Mouse (Mus musculus) myocyte (in vitro differentiated cells): Measurements from ENCODE around the gene Lrrc15. TPM values are rescaled to one million over a fixed set of nuclear protein-coding genes. Genes with fewer than 3 reads are reported as not detected.
A peak's percentile ranks its signal among the peaks of the same experiment; 100 is the strongest.

Experiments used
- H3K27me3 ChIP-seq: one replicate; pipeline ENCODE4 v1.6.1; 2011; ENCODE audit not compliant: control insufficient read depth, insufficient read depth, insufficient read length
- H3K36me3 ChIP-seq: one replicate; pipeline ENCODE4 v1.6.1; 2011; ENCODE audit not compliant: control insufficient read depth, insufficient read depth
- H3K4me2 ChIP-seq: one replicate; pipeline ENCODE4 v1.6.1; 2011; ENCODE audit warnings: low read depth, control low read depth
- H3K4me3 ChIP-seq: one replicate; pipeline ENCODE4 v1.5.1; 2011; ENCODE audit warnings: mild to moderate bottlenecking, control low read depth, moderate library complexity
- H3K79me2 ChIP-seq: one replicate; pipeline ENCODE4 v1.6.1; 2011; ENCODE audit not compliant: control insufficient read depth, insufficient read depth
- H3ac ChIP-seq: one replicate; pipeline ENCODE4 v1.6.1; 2011; ENCODE audit not compliant: control insufficient read depth, insufficient read length
- CEBPB ChIP-seq: IDR thresholded peaks from 2 replicates; pipeline ENCODE4 v1.6.1; 2011; ENCODE audit warnings: mild to moderate bottlenecking, moderate library complexity; ENCODE audit not compliant: poor library complexity, insufficient read depth, severe bottlenecking
- E2F4 ChIP-seq: IDR thresholded peaks from one replicate; pipeline ENCODE4 v1.6.1; 2011; ENCODE audit warnings: mild to moderate bottlenecking, control low read depth, moderate library complexity; ENCODE audit not compliant: insufficient read depth
- MAX ChIP-seq: IDR thresholded peaks from one replicate; pipeline ENCODE4 v1.6.1; 2011; ENCODE audit warnings: low read depth, mild to moderate bottlenecking, control low read depth
- MYOD1 ChIP-seq, 3 experiments: IDR thresholded peaks; one replicate each; pipeline ENCODE4 v1.6.1; 2011; ENCODE audit warnings: control low read depth in 2 of 3, low read depth in 2 of 3, mild to moderate bottlenecking in 2 of 3, moderate library complexity in 1 of 3; ENCODE audit not compliant: insufficient read length in 2 of 3, control insufficient read depth in 1 of 3
- MYOG ChIP-seq, 3 experiments: IDR thresholded peaks; one replicate each; pipeline ENCODE4 v1.6.1; 2011; ENCODE audit warnings: control low read depth in 2 of 3, low read depth in 2 of 3, mild to moderate bottlenecking in 2 of 3; ENCODE audit not compliant: insufficient read length in 2 of 3, control insufficient read depth in 1 of 3, insufficient read depth in 1 of 3
- POLR2A ChIP-seq: IDR thresholded peaks from one replicate; pipeline ENCODE4 v1.6.1; 2011; ENCODE audit warnings: low read depth, mild to moderate bottlenecking, control low read depth, moderate library complexity; ENCODE audit not compliant: insufficient read length
- POLR2AphosphoS2 ChIP-seq: IDR thresholded peaks from one replicate; pipeline ENCODE4 v1.6.1; 2011; ENCODE audit warnings: low read depth, control low read depth; ENCODE audit not compliant: insufficient read length
- REST ChIP-seq: IDR thresholded peaks from one replicate; pipeline ENCODE4 v1.6.1; 2011; ENCODE audit warnings: mild to moderate bottlenecking, control low read depth, moderate library complexity; ENCODE audit not compliant: insufficient read depth, insufficient read length
- SRF ChIP-seq: IDR thresholded peaks from one replicate; pipeline ENCODE4 v1.6.1; 2011; ENCODE audit warnings: low read depth; ENCODE audit not compliant: control insufficient read depth, insufficient read length
- TCF12 ChIP-seq: IDR thresholded peaks from one replicate; pipeline ENCODE4 v1.6.1; 2011; ENCODE audit warnings: mild to moderate bottlenecking, control low read depth; ENCODE audit not compliant: poor library complexity, insufficient read depth, severe bottlenecking
- TCF3 ChIP-seq: IDR thresholded peaks from one replicate; pipeline ENCODE4 v1.6.1; 2011; ENCODE audit warnings: low read depth, control low read depth; ENCODE audit not compliant: insufficient read length
- USF1 ChIP-seq: IDR thresholded peaks from one replicate; pipeline ENCODE4 v1.6.1; 2011; ENCODE audit warnings: low read depth, mild to moderate bottlenecking, control low read depth, moderate library complexity
- polyA plus RNA-seq: library from polyadenylated mRNA; unstranded; fragments of >200 nt; fragmentation: generic; extraction: Trizol; gene quantifications from one replicate; pipeline ENCODE4 v1.2.1, GENCODE M21; 2012; ENCODE audit warnings: missing spikeins

Lrrc15 gene
- polyA plus RNA-seq, 1 experiment: 0.04 TPM

DNA sequence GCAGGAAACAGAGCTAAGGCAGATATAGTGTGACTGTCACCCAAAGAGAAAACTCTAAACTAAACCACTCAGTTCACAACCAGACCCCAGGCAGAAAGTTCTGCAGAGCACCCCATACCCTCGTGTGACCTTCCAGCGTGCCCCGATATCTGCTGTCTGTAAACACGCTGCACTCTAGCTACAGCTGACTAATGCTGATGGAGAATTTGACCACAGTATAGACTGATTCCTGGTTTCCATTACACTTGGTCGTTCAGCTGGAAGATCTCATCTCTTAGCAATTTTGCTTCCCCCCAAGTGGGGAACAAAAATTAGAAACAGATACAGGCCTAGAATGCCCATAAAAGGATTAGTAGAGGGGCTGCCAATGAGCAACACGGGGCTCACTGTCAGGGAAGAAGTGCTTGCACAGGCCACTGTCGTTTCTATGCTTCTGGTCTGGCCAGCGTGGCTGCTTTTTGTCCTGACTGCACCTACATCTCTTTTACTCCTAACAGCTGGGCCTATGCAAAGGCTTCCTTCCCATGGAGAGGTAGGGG, 11.8 kb downstream of the Lrrc15 start:
- H3K36me3 ChIP-seq: no peaks in the 10 kb centered on the region
- H3K79me2 ChIP-seq: no peaks in the 10 kb centered on the region
- no peak overlapping the region for H3K4me3 ChIP-seq
- no peaks in the 10 kb centered on the region for H3K27me3 ChIP-seq
- TF ChIP-seq MYOG (IDR thresholded peaks at IDR 0.05; ENCODE audit: control insufficient read depth in 1 of 3, insufficient read depth in 1 of 3, insufficient read length in 2 of 3, low read depth in 2 of 3): no peak
- TF ChIP-seq MAX: no peak
- TF ChIP-seq SRF: peak; percentile 46
- no peak for TF ChIP-seq REST
- no peak for TF ChIP-seq TCF3
- TF ChIP-seq CEBPB: no peak
- TF ChIP-seq E2F4: no peak
- H3ac ChIP-seq: no peak overlapping the region
- no peak overlapping the region for H3K4me2 ChIP-seq

GRCm38 (mm10) chr16:30267359-30267758, 15.7 kb downstream of the Lrrc15 start, which contains the start of gene Cpn2:
Gene Cpn2 (minus strand): TSS chr16:30267499.
- H3K4me2 ChIP-seq: no peak within 1 kb of the TSS
- no peak within 1 kb of the TSS for H3K4me3 ChIP-seq
- TF ChIP-seq USF1 (no peak), POLR2AphosphoS2 (no peak), CEBPB (no peak), REST (no peak), MYOG (IDR thresholded peaks at IDR 0.05; ENCODE audit: control insufficient read depth in 1 of 3, insufficient read depth in 1 of 3, insufficient read length in 2 of 3, low read depth in 2 of 3) (no peak), MYOD1 (IDR thresholded peaks at IDR 0.05; ENCODE audit: control insufficient read depth in 1 of 3, insufficient read length in 2 of 3, low read depth in 2 of 3) (no peak), E2F4 (no peak), TCF3 (no peak), TCF12 (no peak), SRF (no peak), POLR2A (no peak), MAX (no peak)
- H3ac ChIP-seq: no peak within 1 kb of the TSS
- H3K27me3 ChIP-seq: no peaks in the 10 kb centered on the region
- no peaks in the 10 kb centered on the region for H3K79me2 ChIP-seq
- H3K36me3 ChIP-seq: no peaks in the 10 kb centered on the region

GRCm38 (mm10) chr16:30266561-30266960, 16.5 kb downstream of the Lrrc15 start:
- TF ChIP-seq MYOD1 (IDR thresholded peaks at IDR 0.05; ENCODE audit: control insufficient read depth in 1 of 3, insufficient read length in 2 of 3, low read depth in 2 of 3): no peak
- TF ChIP-seq E2F4: no peak
- TF ChIP-seq POLR2AphosphoS2: no peak
- TF ChIP-seq MYOG (IDR thresholded peaks at IDR 0.05; ENCODE audit: control insufficient read depth in 1 of 3, insufficient read depth in 1 of 3, insufficient read length in 2 of 3, low read depth in 2 of 3): no peak
- TF ChIP-seq USF1: no peak
- no peak for TF ChIP-seq TCF12
- TF ChIP-seq REST: no peak
- no peak for TF ChIP-seq CEBPB
- TF ChIP-seq MAX: no peak
- TF ChIP-seq TCF3: no peak
- TF ChIP-seq SRF: no peak
- TF ChIP-seq POLR2A: no peak
- H3K27me3 ChIP-seq: no peaks in the 10 kb centered on the region
- no peaks in the 10 kb centered on the region for H3K36me3 ChIP-seq
- H3K4me2 ChIP-seq: no peak overlapping the region
- no peak overlapping the region for H3ac ChIP-seq
- no peak overlapping the region for H3K4me3 ChIP-seq
- no peaks in the 10 kb centered on the region for H3K79me2 ChIP-seq

DNA sequence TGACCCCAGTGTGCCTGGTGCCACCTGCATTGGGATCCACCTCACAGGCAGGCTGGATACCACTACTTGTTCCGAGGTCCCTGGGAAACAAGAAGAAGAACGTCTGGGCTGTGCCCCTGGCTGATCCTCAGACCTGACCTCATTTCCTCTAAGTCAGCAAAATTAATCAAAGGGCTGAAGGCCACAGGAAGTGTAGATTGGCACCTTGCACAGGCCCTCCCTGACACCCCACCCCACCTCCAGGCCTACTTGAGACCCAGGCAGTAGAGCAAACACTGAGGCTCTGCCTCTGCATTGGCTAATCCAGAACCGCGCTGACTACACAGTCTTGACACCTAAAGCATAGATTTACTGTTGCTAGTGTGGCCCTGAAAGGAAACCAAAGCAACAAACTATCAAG, 17.4 kb downstream of the Lrrc15 start:
- no peaks in the 10 kb centered on the region for H3K27me3 ChIP-seq
- no peak overlapping the region for H3K4me3 ChIP-seq
- no peaks in the 10 kb centered on the region for H3K36me3 ChIP-seq
- no peaks in the 10 kb centered on the region for H3K79me2 ChIP-seq
- no peak overlapping the region for H3ac ChIP-seq
- TF ChIP-seq MAX: no peak
- no peak for TF ChIP-seq SRF
- no peak for TF ChIP-seq TCF12
- no peak for TF ChIP-seq E2F4
- TF ChIP-seq USF1: no peak
- no peak for TF ChIP-seq REST
- no peak for TF ChIP-seq CEBPB
- no peak for TF ChIP-seq TCF3
- no peak for TF ChIP-seq MYOD1 (IDR thresholded peaks at IDR 0.05; ENCODE audit: control insufficient read depth in 1 of 3, insufficient read length in 2 of 3, low read depth in 2 of 3)
- TF ChIP-seq POLR2A: no peak
- no peak for TF ChIP-seq MYOG (IDR thresholded peaks at IDR 0.05; ENCODE audit: control insufficient read depth in 1 of 3, insufficient read depth in 1 of 3, insufficient read length in 2 of 3, low read depth in 2 of 3)
- H3K4me2 ChIP-seq: no peak overlapping the region

DNA sequence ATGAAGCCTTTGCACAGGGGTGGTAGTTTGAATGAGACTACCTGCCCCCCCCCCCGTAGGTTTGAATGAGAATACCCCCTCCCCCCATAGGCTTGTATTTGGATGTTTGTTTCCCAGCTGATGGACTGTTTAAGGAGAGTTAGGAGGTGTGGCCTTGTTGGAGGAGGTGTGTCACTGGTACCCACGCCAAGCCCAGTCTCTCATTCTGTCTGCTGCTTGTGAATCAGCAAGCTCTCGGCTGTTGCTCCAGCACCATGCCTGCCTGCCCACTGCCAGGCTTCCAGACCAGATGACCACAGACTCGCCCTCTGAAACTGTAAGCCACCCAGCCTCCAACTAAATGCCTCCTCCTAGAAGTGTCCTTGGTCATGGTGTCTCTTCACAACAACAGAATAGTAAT, 19.9 kb downstream of the Lrrc15 start:
- no peak overlapping the region for H3K4me2 ChIP-seq
- TF ChIP-seq TCF12 (no peak), TCF3 (no peak), MYOG (IDR thresholded peaks at IDR 0.05; ENCODE audit: control insufficient read depth in 1 of 3, insufficient read depth in 1 of 3, insufficient read length in 2 of 3, low read depth in 2 of 3) (no peak), MYOD1 (IDR thresholded peaks at IDR 0.05; ENCODE audit: control insufficient read depth in 1 of 3, insufficient read length in 2 of 3, low read depth in 2 of 3) (no peak), MAX (no peak), SRF (no peak), REST (no peak), CEBPB (no peak), USF1 (no peak), POLR2A (no peak), POLR2AphosphoS2 (no peak), E2F4 (no peak)
- H3ac ChIP-seq: no peak overlapping the region
- H3K36me3 ChIP-seq: no peaks in the 10 kb centered on the region
- no peak overlapping the region for H3K4me3 ChIP-seq
- no peaks in the 10 kb centered on the region for H3K79me2 ChIP-seq
- no peaks in the 10 kb centered on the region for H3K27me3 ChIP-seq
